Mouse (Mus musculus) urinary bladder, adult 2 months (tissue): ENCODE measurements at regions not wholly inside any gene's neighbourhood (a gene's known extent, or its start where the extent isn't known, plus 50 kb on each side); places are given as distances from the start of the nearest gene placed in this dataset.

Source experiments
- DNase-seq: peaks from one replicate; pipeline ENCODE4 v3.0.0; 2022; ENCODE audit warnings: low spot score

DNA sequence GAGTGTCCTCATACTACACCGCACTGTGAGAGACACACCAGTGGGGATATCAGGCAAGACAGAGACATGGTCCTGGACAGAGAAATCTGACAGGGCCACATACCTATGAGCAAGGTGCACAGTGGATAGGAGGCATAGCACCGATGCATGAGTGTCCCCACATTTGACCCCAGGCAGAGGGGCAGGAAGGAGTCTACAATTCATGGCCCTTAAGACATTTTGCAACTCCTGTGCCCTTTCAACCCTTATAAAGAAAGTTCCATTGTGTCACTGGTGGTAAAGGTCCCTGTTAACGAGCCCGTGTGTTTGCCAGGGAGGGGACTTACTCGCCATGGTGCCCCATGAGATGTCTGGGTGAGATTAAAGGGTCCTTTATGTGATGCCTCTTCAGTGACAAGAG, 54.3 kb upstream of the Smndc1 start:
- DNase-seq = no peak

- DNase-seq = no peak
These were observed 52.6 kb upstream of the Smndc1 start for GRCm38 (mm10) chr19:53442756-53443654.

GRCm38 (mm10) chr19:53442132-53442610, 51.8 kb upstream of the Smndc1 start:
- DNase-seq = no peak

GRCm38 (mm10) chr19:53441449-53442131, 51.2 kb upstream of the Smndc1 start:
- no peak for DNase-seq

GRCm38 (mm10) chr19:53440327-53441055, 50.1 kb upstream of the Smndc1 start:
- no peak for DNase-seq
